Mouse (Mus musculus) hindbrain, embryonic 15.5 days (tissue): ENCODE data around the gene Pard3. TPM values are rescaled to one million over a fixed set of nuclear protein-coding genes. Genes with fewer than 3 reads are reported as not detected.

Experiments
- ATAC-seq: fragments of 200-750 bp; cut with Nextera tagmentation; 2 replicates; pipeline ENCODE4 v1.8.0; 2017; ENCODE audit warnings: low read depth, moderate number of reproducible peaks, moderate TSS enrichment; ENCODE audit not compliant: low FRiP score
- H3K27ac ChIP-seq: fragments of 300-500 bp; sonication (generic); replicated peaks from 2 replicates; pipeline ENCODE4 v1.5.1; 2015; ENCODE audit warnings: mild to moderate bottlenecking, inconsistent platforms
- H3K27me3 ChIP-seq: fragments of 300-500 bp; sonication (generic); 2 replicates; pipeline ENCODE4 v1.6.1; 2015; ENCODE audit warnings: control low read depth, inconsistent platforms
- H3K36me3 ChIP-seq: fragments of 300-500 bp; sonication (generic); 2 replicates; pipeline ENCODE4 v1.6.1; 2015; ENCODE audit warnings: control low read depth, inconsistent platforms
- H3K4me1 ChIP-seq: fragments of 300-500 bp; sonication (generic); replicated peaks from 2 replicates; pipeline ENCODE4 v1.6.1; 2015; ENCODE audit warnings: control low read depth, inconsistent platforms
- H3K4me2 ChIP-seq: fragments of 300-500 bp; sonication (generic); 2 replicates; pipeline ENCODE4 v1.6.1; 2015; ENCODE audit warnings: moderate library complexity, mild to moderate bottlenecking, inconsistent platforms
- H3K4me3 ChIP-seq: fragments of 300-500 bp; sonication (generic); 2 replicates; pipeline ENCODE4 v1.5.1; 2015; ENCODE audit warnings: mild to moderate bottlenecking, inconsistent platforms
- H3K9ac ChIP-seq: fragments of 300-500 bp; sonication (generic); 2 replicates; pipeline ENCODE4 v1.6.1; 2015; ENCODE audit warnings: inconsistent platforms
- H3K9me3 ChIP-seq: fragments of 300-500 bp; sonication (generic); 2 replicates; pipeline ENCODE4 v1.6.1; 2016; ENCODE audit warnings: control low read depth, inconsistent platforms
- WGBS: fragments of 180-500 bp; shearing (Covaris S2); methylation state at CpG from one replicate; pipeline ENCODE4 v1.1.7; 2015; 5-methylcytosine and 5-hydroxymethylcytosine counted together
- polyA plus RNA-seq: library from polyadenylated mRNA; unstranded; fragments of >200 nt; fragmentation: Nextera tagmentation; extraction: Ambion mirVana; gene quantifications from 2 replicates; pipeline ENCODE4 v1.2.1, GENCODE M21; 2015

Pard3 gene
- polyA plus RNA-seq, 1 experiment from 2014 or later, result 18.2 TPM

DNA sequence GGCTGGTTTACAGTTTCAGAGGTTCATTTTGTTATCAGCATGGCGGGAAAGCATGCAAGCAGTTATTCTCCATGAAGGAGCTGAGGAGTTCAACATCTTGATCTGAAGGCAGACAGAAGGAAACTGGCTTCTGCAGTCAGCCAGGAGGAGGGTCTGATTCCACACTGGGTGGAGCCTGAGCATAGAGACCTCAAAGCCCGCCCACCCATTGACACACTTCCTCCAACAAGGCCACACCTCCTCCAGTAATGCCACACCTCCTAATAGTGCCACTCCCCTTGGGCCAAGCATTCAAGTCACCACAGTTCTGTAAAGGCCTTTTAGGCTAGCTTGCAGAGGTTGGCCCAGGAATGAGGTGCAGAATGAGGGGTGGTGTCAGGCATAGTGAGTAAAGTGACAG, 478.5 kb downstream of the Pard3 start:
- H3K4me1 ChIP-seq, result no peaks in the 10 kb centered on the region
- H3K9me3 ChIP-seq, result no peaks in the 10 kb centered on the region
- no peak for ATAC-seq
- H3K4me2 ChIP-seq, result no peak overlapping the region
- 89% methylated on average over 2 of the region's 2 CpGs for WGBS
- no peaks in the 10 kb centered on the region for H3K27me3 ChIP-seq
- no peak overlapping the region for H3K9ac ChIP-seq
- no peak overlapping the region for H3K27ac ChIP-seq
- no peaks in the 10 kb centered on the region for H3K36me3 ChIP-seq
- H3K4me3 ChIP-seq, result no peak overlapping the region

DNA sequence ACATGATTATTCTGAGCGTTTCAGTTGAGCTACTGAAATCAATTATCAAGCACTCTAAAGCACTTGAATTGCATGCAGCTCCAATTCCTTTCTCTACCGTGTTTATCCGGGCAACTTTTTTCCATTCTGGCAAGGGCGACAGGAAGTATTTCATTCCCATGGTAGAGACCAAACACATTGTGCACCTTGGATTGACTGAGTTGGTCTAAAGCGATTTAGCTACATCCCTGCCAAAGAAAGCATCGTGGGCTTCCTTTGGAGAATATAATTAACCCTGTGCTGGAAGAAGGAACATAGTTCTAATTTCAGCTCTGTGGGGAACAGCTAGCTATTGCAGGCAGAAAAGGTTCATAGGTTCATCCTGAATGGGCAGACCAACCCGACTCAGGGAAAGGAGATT, 480.0 kb downstream of the Pard3 start:
- no peaks in the 10 kb centered on the region for H3K4me1 ChIP-seq
- no peaks in the 10 kb centered on the region for H3K36me3 ChIP-seq
- H3K9me3 ChIP-seq, result no peaks in the 10 kb centered on the region
- H3K27ac ChIP-seq, result no peak overlapping the region
- ATAC-seq, result no peak
- 54% methylated on average over 7 of the region's 7 CpGs for WGBS
- H3K4me2 ChIP-seq, result no peak overlapping the region
- no peak overlapping the region for H3K9ac ChIP-seq
- no peaks in the 10 kb centered on the region for H3K27me3 ChIP-seq
- no peak overlapping the region for H3K4me3 ChIP-seq

DNA sequence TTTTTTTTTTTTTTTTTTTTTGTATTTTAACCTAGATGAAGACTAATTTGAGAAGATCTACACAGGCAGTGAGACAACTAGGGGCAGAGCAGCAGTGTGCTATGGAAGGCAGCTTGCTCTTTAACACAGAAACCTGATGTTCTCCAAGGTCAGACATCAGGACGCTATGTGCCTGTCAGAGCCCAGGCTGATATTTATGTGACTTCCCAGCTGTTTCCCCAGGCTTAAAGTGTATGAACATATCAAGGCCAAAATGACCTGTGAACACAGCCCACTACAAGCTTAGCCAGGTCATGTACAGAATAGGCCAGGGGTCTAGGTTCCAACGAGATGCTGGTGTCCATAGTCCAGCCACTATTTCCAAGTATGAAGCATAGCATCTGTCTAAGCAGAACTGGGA, 482.5 kb downstream of the Pard3 start:
- Histone ChIP-seq H3K4me1 (peaks cover 8% of the 10 kb centered on the region; the same call in 1 of the 2 replicates), H3K9ac (no peak overlapping the region), H3K27me3 (no peaks in the 10 kb centered on the region), H3K27ac (no peak overlapping the region), H3K4me2 (no peak overlapping the region), H3K36me3 (no peaks in the 10 kb centered on the region), H3K9me3 (no peaks in the 10 kb centered on the region), H3K4me3 (no peak overlapping the region)
- WGBS, result 95% methylated on average over 2 of the region's 2 CpGs
- no peak for ATAC-seq

DNA sequence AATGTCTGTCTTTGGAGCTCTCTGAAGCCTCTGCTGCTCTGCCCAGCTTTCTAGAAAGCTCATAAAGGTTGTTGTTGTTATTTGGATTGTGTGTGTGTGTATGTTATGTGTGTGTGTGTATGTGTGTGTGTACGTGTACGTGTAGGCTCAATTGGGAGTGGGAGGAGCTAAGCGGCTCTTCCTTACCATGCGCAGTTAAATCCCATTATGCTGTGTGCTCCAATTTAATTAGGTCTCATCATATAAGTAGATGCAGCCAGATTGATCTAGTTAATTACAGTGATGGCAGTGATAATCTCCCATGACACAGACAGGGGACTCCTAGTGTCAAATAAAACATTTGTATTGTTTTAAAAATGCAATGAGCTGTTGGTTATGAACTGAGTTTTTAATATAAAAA, 487.2 kb downstream of the Pard3 start:
- H3K27me3 ChIP-seq, result no peaks in the 10 kb centered on the region
- H3K27ac ChIP-seq, result peak overlapping the region; percentile 3; the same call in 1 of the 2 replicates
- H3K4me3 ChIP-seq, result no peak overlapping the region
- 46% methylated on average over 4 of the region's 4 CpGs for WGBS
- H3K9ac ChIP-seq, result no peak overlapping the region
- H3K36me3 ChIP-seq, result no peaks in the 10 kb centered on the region
- peaks cover 30% of the 10 kb centered on the region for H3K4me1 ChIP-seq
- H3K9me3 ChIP-seq, result no peaks in the 10 kb centered on the region
- 0 out of 2 replicates have a peak, but pooled peaks have one; percentile 33 for ATAC-seq
- no peak overlapping the region for H3K4me2 ChIP-seq

DNA sequence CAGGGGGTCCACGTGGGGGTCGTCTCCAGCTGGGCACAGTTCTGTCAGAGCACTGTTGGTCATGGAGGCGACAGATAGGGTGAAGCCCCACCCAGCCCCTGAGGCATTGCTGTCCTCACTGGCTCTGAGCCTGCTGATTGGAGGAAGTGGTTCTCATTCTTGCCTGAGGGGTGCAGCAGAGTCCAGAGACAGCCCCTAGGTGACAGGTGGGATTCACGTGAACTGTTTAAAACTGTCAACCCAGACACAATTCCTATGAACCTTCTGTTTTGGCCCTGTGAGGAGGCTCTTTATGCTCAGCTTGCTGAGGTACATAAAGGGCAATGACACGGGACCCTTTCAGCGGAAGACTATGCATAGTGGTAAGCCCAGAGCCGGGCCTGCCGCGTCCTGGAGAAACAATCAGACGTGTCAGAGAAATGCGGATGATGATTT, 488.5 kb downstream of the Pard3 start:
- Histone ChIP-seq H3K9ac (no peak overlapping the region), H3K9me3 (no peaks in the 10 kb centered on the region), H3K4me1 (peaks cover 30% of the 10 kb centered on the region), H3K4me3 (no peak overlapping the region), H3K4me2 (peak overlapping the region; percentile 25), H3K27me3 (no peaks in the 10 kb centered on the region), H3K36me3 (no peaks in the 10 kb centered on the region), H3K27ac (peak overlapping the region; percentile 50; the same call in 1 of the 2 replicates)
- ATAC-seq, result peak; percentile 53; the same call in 1 of the 2 replicates
- WGBS, result 33% methylated on average over 11 of the region's 11 CpGs

DNA sequence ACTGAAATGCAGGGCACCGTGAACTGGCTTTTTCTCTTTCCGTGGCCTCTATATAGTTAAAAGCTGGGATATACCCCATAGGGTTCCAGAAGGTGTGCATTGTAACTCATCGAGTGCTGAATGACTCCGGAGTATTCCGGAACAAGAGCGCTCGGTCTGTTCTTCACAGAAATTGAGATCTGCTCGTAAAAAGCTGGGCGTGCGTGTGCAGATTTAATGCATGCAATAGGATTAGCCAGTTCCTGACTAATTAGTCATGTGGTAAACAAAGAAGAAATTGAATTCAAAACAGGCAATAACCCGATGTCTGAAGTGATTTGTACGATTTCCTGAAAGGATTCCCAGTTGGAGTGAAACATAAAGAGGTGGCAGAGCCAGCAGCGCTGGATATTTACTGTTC, 489.1 kb downstream of the Pard3 start:
- peak overlapping the region; percentile 25 for H3K4me2 ChIP-seq
- H3K27me3 ChIP-seq, result no peaks in the 10 kb centered on the region
- H3K36me3 ChIP-seq, result no peaks in the 10 kb centered on the region
- ATAC-seq, result no peak
- peaks cover 30% of the 10 kb centered on the region for H3K4me1 ChIP-seq
- peak overlapping the region; percentile 50; the same call in 1 of the 2 replicates for H3K27ac ChIP-seq
- no peaks in the 10 kb centered on the region for H3K9me3 ChIP-seq
- no peak overlapping the region for H3K4me3 ChIP-seq
- WGBS, result 51% methylated on average over 13 of the region's 13 CpGs
- no peak overlapping the region for H3K9ac ChIP-seq

DNA sequence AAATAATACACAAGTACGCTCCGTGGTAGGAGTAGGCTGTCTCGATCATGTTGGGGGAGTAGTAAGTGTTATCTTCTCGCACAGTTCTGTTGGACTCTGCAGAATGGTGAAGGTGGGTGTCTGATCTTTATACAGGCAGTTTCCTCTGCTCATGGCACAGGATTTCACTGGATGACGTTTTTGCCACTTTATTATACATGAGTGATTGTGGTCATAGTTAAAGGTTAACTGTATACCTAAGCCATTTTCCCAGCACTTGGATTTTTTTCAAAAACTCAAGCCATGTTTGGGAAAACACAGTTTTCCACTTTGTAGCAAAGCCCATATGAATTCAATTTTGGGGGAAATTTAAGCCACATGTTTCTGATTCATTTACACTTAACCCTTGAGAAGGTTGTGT, 489.9 kb downstream of the Pard3 start:
- no peak overlapping the region for H3K9ac ChIP-seq
- no peak overlapping the region for H3K27ac ChIP-seq
- H3K9me3 ChIP-seq, result no peaks in the 10 kb centered on the region
- H3K4me2 ChIP-seq, result no peak overlapping the region
- ATAC-seq, result no peak
- peaks cover 30% of the 10 kb centered on the region for H3K4me1 ChIP-seq
- H3K4me3 ChIP-seq, result no peak overlapping the region
- WGBS, result 76% methylated on average over 5 of the region's 5 CpGs
- H3K27me3 ChIP-seq, result no peaks in the 10 kb centered on the region
- H3K36me3 ChIP-seq, result no peaks in the 10 kb centered on the region

DNA sequence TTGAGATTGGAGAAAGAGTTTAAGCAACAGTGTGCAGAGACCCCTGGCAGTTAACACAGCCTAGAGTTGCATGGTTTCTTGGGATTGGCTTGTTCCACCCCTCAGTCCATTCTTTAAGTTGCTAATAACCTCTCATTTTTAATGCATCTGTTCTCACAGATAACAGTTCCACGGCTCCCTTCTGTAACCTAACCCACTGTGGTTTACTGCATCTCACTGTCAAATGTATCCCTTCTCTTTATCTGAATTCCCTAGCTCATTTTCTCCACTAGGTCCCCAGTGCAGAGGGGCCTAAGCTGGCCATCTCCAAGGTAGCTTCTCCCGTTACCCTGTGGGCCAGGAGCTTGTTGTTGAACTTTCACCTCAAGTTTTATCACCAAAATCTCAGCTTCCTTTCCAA, 492.1 kb downstream of the Pard3 start:
- H3K9me3 ChIP-seq, result no peaks in the 10 kb centered on the region
- 75% methylated on average over 2 of the region's 2 CpGs for WGBS

DNA sequence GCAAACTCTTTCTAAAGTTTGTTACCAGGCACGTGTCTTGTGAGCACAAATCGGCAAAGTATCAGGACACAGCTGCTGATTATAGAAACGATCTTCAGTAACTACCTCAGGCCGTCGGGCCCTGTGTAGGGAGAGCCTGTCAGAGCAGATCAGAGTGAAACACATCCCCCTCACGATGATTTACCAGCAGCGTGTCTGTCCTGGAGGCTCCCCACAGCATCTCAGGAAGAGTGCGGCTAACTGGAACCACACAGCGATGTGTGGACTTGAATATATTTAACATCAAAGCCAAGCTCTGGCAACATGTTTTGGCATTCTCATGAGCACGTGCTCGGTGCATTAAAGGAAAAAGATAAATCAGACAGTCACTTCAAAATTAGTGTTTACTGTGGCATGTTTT, 493.3 kb downstream of the Pard3 start:
- H3K9me3 ChIP-seq, result no peaks in the 10 kb centered on the region
- H3K4me2 ChIP-seq, result no peak overlapping the region
- no peaks in the 10 kb centered on the region for H3K27me3 ChIP-seq
- peaks cover 16% of the 10 kb centered on the region for H3K4me1 ChIP-seq
- 34% methylated on average over 11 of the region's 11 CpGs for WGBS
- no peaks in the 10 kb centered on the region for H3K36me3 ChIP-seq
- no peak overlapping the region for H3K4me3 ChIP-seq
- no peak for ATAC-seq
- H3K27ac ChIP-seq, result no peak overlapping the region
- no peak overlapping the region for H3K9ac ChIP-seq

More for the DNA sequence above, 492.1 kb downstream of the Pard3 start:
- Histone ChIP-seq H3K4me1 (peaks cover 24% of the 10 kb centered on the region), H3K9ac (no peak overlapping the region), H3K4me2 (no peak overlapping the region), H3K4me3 (no peak overlapping the region), H3K27me3 (no peaks in the 10 kb centered on the region), H3K27ac (no peak overlapping the region), H3K36me3 (no peaks in the 10 kb centered on the region)
- no peak for ATAC-seq

DNA sequence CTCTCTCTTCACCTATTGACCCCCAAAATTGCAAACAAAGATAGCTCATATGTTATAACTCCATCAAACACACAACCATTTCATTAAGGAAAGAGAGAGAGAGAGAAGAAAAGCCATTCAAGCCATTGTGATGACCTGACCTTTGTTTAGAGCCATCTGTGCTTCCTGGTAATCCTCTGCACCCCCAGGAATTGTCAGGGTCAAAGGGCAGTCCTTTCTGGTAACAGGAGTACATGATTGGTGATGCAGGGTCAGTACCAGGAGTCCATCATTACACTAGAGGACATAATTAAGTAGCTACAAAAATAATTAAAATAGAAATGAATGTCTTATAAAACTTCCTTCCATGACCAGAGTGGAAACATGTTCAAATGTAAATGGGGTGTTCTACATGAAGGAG, 493.9 kb downstream of the Pard3 start:
- no peaks in the 10 kb centered on the region for H3K9me3 ChIP-seq
- H3K27ac ChIP-seq, result no peak overlapping the region
- H3K4me1 ChIP-seq, result peaks cover 10% of the 10 kb centered on the region
- no peak overlapping the region for H3K4me3 ChIP-seq
- H3K36me3 ChIP-seq, result no peaks in the 10 kb centered on the region
- no peak overlapping the region for H3K9ac ChIP-seq
- H3K27me3 ChIP-seq, result no peaks in the 10 kb centered on the region
- ATAC-seq, result no peak
- H3K4me2 ChIP-seq, result no peak overlapping the region

DNA sequence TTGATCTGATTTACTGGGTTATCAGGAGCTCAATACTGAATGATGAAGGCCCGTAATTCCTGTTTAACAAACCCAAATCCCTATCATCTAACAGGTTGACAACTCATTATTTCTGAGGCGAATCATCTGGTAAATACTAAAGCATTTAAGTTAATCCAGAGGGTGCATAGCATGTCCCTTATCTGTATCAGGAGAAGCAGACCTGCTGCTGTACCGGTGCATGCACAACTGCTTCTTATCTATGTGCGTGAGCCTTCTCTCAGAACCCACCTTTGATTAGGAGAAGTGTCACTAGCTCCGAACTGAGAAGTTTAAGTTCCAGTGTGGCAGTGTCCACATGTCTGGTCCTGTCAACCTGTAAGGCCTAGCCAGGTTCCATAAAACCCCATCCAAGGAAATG, 499.9 kb downstream of the Pard3 start:
- WGBS, result 94% methylated on average over 5 of the region's 5 CpGs
- ATAC-seq, result no peak
- no peak overlapping the region for H3K4me3 ChIP-seq
- H3K4me2 ChIP-seq, result no peak overlapping the region
- no peaks in the 10 kb centered on the region for H3K9me3 ChIP-seq
- H3K36me3 ChIP-seq, result no peaks in the 10 kb centered on the region
- H3K9ac ChIP-seq, result no peak overlapping the region
- H3K4me1 ChIP-seq, result no peaks in the 10 kb centered on the region; the same call in 1 of the 2 replicates
- H3K27me3 ChIP-seq, result no peaks in the 10 kb centered on the region
- no peak overlapping the region for H3K27ac ChIP-seq

DNA sequence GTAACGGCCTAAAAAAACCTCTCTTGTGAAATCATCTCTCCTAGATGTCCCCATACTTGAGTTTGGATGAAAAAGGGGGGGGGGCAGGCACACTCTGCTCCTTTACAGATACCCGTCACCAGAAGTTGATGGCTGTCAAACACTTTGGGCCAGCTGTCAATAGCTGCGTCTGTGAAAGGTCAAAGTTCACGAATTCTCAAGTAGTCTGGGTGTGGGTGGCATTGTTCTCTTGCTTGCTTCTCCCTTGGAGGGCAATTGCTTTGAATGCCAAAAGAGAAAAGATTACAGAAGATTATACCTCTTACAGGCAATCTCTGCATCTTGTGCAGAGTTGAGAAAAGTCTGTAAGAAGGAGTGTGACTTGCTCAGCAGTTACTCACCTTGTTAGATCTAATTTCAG, 500.7 kb downstream of the Pard3 start:
- Histone ChIP-seq H3K36me3 (no peaks in the 10 kb centered on the region), H3K9ac (no peak overlapping the region), H3K9me3 (no peaks in the 10 kb centered on the region), H3K27me3 (no peaks in the 10 kb centered on the region), H3K4me1 (no peaks in the 10 kb centered on the region; the same call in 1 of the 2 replicates), H3K27ac (no peak overlapping the region), H3K4me2 (no peak overlapping the region), H3K4me3 (no peak overlapping the region)
- ATAC-seq, result no peak
- WGBS, result 32% methylated on average over 4 of the region's 4 CpGs

DNA sequence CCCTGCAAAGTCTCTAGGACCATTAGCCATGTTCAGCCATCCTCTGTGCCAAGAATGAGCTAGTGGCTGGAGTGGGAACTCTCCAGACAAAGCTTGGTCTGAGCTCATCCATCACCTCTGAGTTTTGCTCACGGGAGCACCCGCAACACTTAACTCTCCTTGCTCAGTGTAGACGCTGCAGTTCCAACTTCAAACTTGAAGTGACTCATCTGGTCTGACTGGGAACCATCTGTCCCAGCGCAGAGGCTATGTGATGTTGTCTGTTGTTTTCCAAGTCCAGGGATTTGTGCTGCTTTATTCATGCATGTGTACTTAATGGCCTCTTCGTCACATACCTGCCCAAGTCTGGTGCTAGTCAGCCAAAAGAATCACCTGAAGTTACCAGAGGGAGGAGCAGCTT, 505.5 kb downstream of the Pard3 start:
- Histone ChIP-seq H3K27ac (no peak overlapping the region), H3K27me3 (no peaks in the 10 kb centered on the region), H3K4me2 (no peak overlapping the region), H3K4me3 (no peak overlapping the region), H3K4me1 (no peaks in the 10 kb centered on the region; the same call in 1 of the 2 replicates), H3K9me3 (no peaks in the 10 kb centered on the region), H3K9ac (no peak overlapping the region), H3K36me3 (no peaks in the 10 kb centered on the region)
- 78% methylated on average over 5 of the region's 5 CpGs for WGBS
- no peak for ATAC-seq
